Mouse (Mus musculus) megakaryocyte, embryonic 14.5 days (primary cell): ENCODE measurements around the gene Dazap2. TPM values are rescaled to one million over a fixed set of nuclear protein-coding genes. Genes with fewer than 3 reads are reported as not detected.

Experiments used
- H3K27me3 ChIP-seq: replicated peaks from 2 replicates; pipeline ENCODE3; 2012; ENCODE audit warnings: inconsistent platforms
- H3K36me3 ChIP-seq: replicated peaks from 2 replicates; pipeline ENCODE3; 2012; ENCODE audit warnings: low read length, inconsistent platforms, mixed read lengths
- H3K4me1 ChIP-seq: 2 replicates; pipeline ENCODE4 v1.6.1; 2012; ENCODE audit warnings: inconsistent platforms
- H3K4me3 ChIP-seq: replicated peaks from 2 replicates; pipeline ENCODE3; 2012; ENCODE audit warnings: moderate library complexity, mild to moderate bottlenecking, inconsistent platforms
- H3K9me3 ChIP-seq: 2 replicates; pipeline ENCODE4 v1.6.1; 2012; ENCODE audit warnings: inconsistent platforms
- FLI1 ChIP-seq: IDR thresholded peaks from 2 replicates; pipeline ENCODE4 v1.6.1; 2012; ENCODE audit warnings: low read length, inconsistent platforms, mixed read lengths
- GATA1 ChIP-seq: IDR thresholded peaks from 3 replicates; pipeline ENCODE4 v1.6.1; 2012; ENCODE audit warnings: mixed read lengths, low read length, inconsistent platforms, borderline replicate concordance
- polyA plus RNA-seq: library from polyadenylated mRNA; stranded (reverse); fragments of >175 nt; gene quantifications from 2 replicates; pipeline ENCODE4 v1.2.3, GENCODE M21; 2012; ENCODE audit warnings: low replicate concordance; ENCODE audit not compliant: insufficient read depth

Dazap2 gene
- polyA plus RNA-seq, 1 experiment: 28.5 TPM

DNA sequence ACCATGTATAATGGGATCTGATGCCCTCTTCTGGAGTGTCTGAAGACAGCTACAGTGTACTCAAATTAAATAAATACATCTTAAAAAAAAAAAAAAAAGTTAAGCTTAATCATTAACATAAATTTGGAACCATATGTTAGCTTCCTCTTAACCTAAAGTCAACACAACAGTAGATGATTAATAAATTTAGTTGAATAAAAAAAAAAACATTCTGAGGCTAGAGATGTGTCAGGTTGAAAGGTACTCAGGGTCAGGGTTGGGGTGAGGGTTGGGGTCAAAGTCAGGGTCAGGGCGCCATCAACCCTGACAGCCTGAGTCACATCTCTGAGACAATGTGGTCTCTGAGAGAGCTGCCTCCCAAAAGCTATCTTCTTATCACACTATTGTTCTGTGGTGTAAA lies 39.1 kb downstream of the Dazap2 start:
- TF ChIP-seq GATA1: no peak
- TF ChIP-seq FLI1: no peak
- no peaks in the 10 kb centered on the region for H3K9me3 ChIP-seq
- no peak overlapping the region for H3K4me3 ChIP-seq
- peaks cover 86% of the 10 kb centered on the region for H3K4me1 ChIP-seq
- H3K27me3 ChIP-seq: no peaks in the 10 kb centered on the region
- H3K36me3 ChIP-seq: peaks cover 95% of the 10 kb centered on the region

DNA sequence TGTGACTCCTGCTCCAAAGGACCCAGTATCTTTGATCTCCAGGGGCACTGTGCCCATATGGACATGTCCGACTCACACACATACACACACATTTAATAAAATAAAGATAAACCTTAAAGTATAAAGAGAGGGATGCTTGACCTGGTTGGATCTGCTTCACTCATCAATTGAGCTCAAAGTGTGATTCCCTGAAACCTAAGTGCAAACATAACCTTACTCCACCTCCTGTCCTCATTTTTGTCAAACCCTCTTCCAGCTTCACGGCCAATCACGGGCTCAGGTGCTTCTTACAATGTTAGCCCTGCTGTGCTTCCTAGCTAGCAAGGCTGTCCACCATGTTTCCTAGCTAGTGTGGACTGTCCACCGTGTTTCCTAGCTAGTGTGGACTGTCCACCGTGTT lies 40.1 kb downstream of the Dazap2 start:
- no peak for TF ChIP-seq FLI1
- no peak for TF ChIP-seq GATA1
- Histone ChIP-seq H3K4me1 (peaks cover 86% of the 10 kb centered on the region), H3K36me3 (peaks cover 95% of the 10 kb centered on the region)

GRCm38 (mm10) chr15:100660306-100660705 lies 45.2 kb downstream of the Dazap2 start:
- TF ChIP-seq GATA1: no peak
- no peak for TF ChIP-seq FLI1
- Histone ChIP-seq H3K9me3 (no peaks in the 10 kb centered on the region), H3K4me1 (peaks cover 100% of the 10 kb centered on the region), H3K36me3 (peaks cover 97% of the 10 kb centered on the region), H3K27me3 (no peaks in the 10 kb centered on the region), H3K4me3 (peak overlapping the region; percentile 80)

More for the DNA sequence above, 40.1 kb downstream of the Dazap2 start:
- no peak overlapping the region for H3K4me3 ChIP-seq
- no peaks in the 10 kb centered on the region for H3K27me3 ChIP-seq
- H3K9me3 ChIP-seq: no peaks in the 10 kb centered on the region

- TF ChIP-seq GATA1 (no peak), FLI1 (no peak)
- Histone ChIP-seq H3K9me3 (no peaks in the 10 kb centered on the region), H3K4me3 (peak overlapping the region; percentile 80), H3K4me1 (peaks cover 100% of the 10 kb centered on the region), H3K36me3 (peaks cover 100% of the 10 kb centered on the region), H3K27me3 (no peaks in the 10 kb centered on the region)
These were observed 45.7 kb downstream of the Dazap2 start for GRCm38 (mm10) chr15:100660805-100661204.

- no peaks in the 10 kb centered on the region for H3K9me3 ChIP-seq
- no peak for TF ChIP-seq GATA1
- TF ChIP-seq FLI1: no peak
- peaks cover 91% of the 10 kb centered on the region for H3K36me3 ChIP-seq
- H3K27me3 ChIP-seq: no peaks in the 10 kb centered on the region
- H3K4me3 ChIP-seq: peak overlapping the region; percentile 91
- H3K4me1 ChIP-seq: peaks cover 73% of the 10 kb centered on the region
These were observed 49.7 kb downstream of the Dazap2 start for GRCm38 (mm10) chr15:100664813-100665274.

GRCm38 (mm10) chr15:100665411-100666218 lies 50.5 kb downstream of the Dazap2 start:
- Histone ChIP-seq H3K27me3 (no peaks in the 10 kb centered on the region), H3K36me3 (peaks cover 83% of the 10 kb centered on the region), H3K4me3 (peak overlapping the region; percentile 91), H3K4me1 (peaks cover 73% of the 10 kb centered on the region), H3K9me3 (no peaks in the 10 kb centered on the region)
- TF ChIP-seq GATA1 (no peak), FLI1 (no peak)

DNA sequence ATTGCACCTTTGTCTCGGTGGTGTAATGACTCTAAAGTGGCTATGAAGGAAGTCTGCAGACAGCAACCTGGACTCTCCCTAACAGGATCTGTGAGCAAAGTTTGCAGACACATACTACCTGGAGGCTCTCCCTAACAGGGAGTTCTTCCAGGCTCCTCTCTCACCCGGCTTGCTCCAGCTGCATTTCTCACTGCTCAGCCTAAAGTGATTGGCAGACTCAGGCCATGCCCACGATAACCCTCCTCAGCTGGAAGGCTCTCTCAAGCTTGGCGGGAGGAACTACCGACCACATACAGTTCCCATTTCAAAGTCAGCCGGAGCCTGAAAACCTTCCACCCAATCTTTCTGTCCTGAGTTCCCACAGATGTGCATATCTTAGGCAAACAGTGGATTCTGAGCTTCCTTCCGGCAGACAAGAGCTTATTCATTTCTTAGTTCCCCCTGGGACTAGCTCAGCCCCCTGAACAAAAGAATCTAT lies 51.1 kb downstream of the Dazap2 start:
- peak overlapping the region; percentile 91 for H3K4me3 ChIP-seq
- TF ChIP-seq GATA1 (peak; percentile 72; the same call in 2 of the 3 replicates), FLI1 (0 out of 2 replicates have a peak, but pooled peaks have one; percentile 57)
- no peaks in the 10 kb centered on the region for H3K27me3 ChIP-seq
- peaks cover 73% of the 10 kb centered on the region for H3K4me1 ChIP-seq
- H3K9me3 ChIP-seq: no peaks in the 10 kb centered on the region
- peaks cover 76% of the 10 kb centered on the region for H3K36me3 ChIP-seq

GRCm38 (mm10) chr15:100666851-100667250 lies 51.7 kb downstream of the Dazap2 start:
- Histone ChIP-seq H3K4me1 (peaks cover 73% of the 10 kb centered on the region), H3K4me3 (peak overlapping the region; percentile 91), H3K27me3 (no peaks in the 10 kb centered on the region), H3K36me3 (peaks cover 73% of the 10 kb centered on the region), H3K9me3 (no peaks in the 10 kb centered on the region)
- TF ChIP-seq FLI1: no peak
- TF ChIP-seq GATA1: no peak

GRCm38 (mm10) chr15:100667420-100667819 lies 52.3 kb downstream of the Dazap2 start:
- H3K36me3 ChIP-seq: peaks cover 68% of the 10 kb centered on the region
- peaks cover 73% of the 10 kb centered on the region for H3K4me1 ChIP-seq

More at GRCm38 (mm10) chr15:100667420-100667819, 52.3 kb downstream of the Dazap2 start:
- Histone ChIP-seq H3K9me3 (no peaks in the 10 kb centered on the region), H3K4me3 (peak overlapping the region; percentile 91), H3K27me3 (no peaks in the 10 kb centered on the region)
- TF ChIP-seq FLI1 (no peak), GATA1 (no peak)
